Mouse (Mus musculus): ENCODE data around the gene Fgr. TPM values are rescaled to one million over a fixed set of nuclear protein-coding genes. Genes with fewer than 3 reads are reported as not detected.

The Fgr gene
- polyA plus RNA-seq, 1 experiment from 2014 or later = 0.73 TPM

GRCm38 (mm10) chr4:133039116-133039819, 65.4 kb downstream of the Fgr start:
- DNase-seq (ENCODE audit: low spot score) (peak; percentile 64), ATAC-seq (replicated peaks; ENCODE audit: low FRiP score) (no peak)
- H3K4me1 ChIP-seq (replicated peaks; ENCODE audit: control insufficient read depth, insufficient read depth, low read length) = peaks cover 70% of the 10 kb centered on the region
- peak overlapping the region; percentile 70 for H3K9ac ChIP-seq (ENCODE audit: low read depth, low read length)
- H3K4me3 ChIP-seq (ENCODE audit: low read depth, low read length) = peak overlapping the region; percentile 69
- H3K27me3 ChIP-seq (replicated peaks; ENCODE audit: control insufficient read depth, insufficient read depth, low read length) = peaks cover 36% of the 10 kb centered on the region
- no peaks in the 10 kb centered on the region for H3K36me3 ChIP-seq (ENCODE audit: control insufficient read depth, insufficient read depth, low read length)
- 1% methylated on average over 68 of the region's 77 CpGs for WGBS
- H3K4me2 ChIP-seq = peak overlapping the region; percentile 97
- peak overlapping the region; percentile 62 for H3K27ac ChIP-seq (ENCODE audit: low read depth, low read length)
- no peaks in the 10 kb centered on the region for H3K9me3 ChIP-seq (ENCODE audit: control insufficient read depth, low read length)

- H3K27me3 ChIP-seq (replicated peaks; ENCODE audit: control insufficient read depth, insufficient read depth, low read length) = peaks cover 36% of the 10 kb centered on the region
- H3K9me3 ChIP-seq (ENCODE audit: control insufficient read depth, low read length) = no peaks in the 10 kb centered on the region
- H3K36me3 ChIP-seq (ENCODE audit: control insufficient read depth, insufficient read depth, low read length) = no peaks in the 10 kb centered on the region
- peak overlapping the region; percentile 97 for H3K4me2 ChIP-seq
- DNase-seq (ENCODE audit: low spot score) = no peak
- ATAC-seq (replicated peaks; ENCODE audit: low FRiP score) = no peak
- 12% methylated on average over 18 of the region's 18 CpGs for WGBS
- H3K27ac ChIP-seq (ENCODE audit: low read depth, low read length) = no peak overlapping the region
- H3K4me3 ChIP-seq (ENCODE audit: low read depth, low read length) = peak overlapping the region; percentile 69
- H3K9ac ChIP-seq (ENCODE audit: low read depth, low read length) = no peak overlapping the region
- H3K4me1 ChIP-seq (replicated peaks; ENCODE audit: control insufficient read depth, insufficient read depth, low read length) = peaks cover 74% of the 10 kb centered on the region
Measured at GRCm38 (mm10) chr4:133039832-133040231, 65.9 kb downstream of the Fgr start.

- H3K27me3 ChIP-seq (replicated peaks; ENCODE audit: control insufficient read depth, insufficient read depth, low read length) = peaks cover 36% of the 10 kb centered on the region
Measured at GRCm38 (mm10) chr4:133040241-133040904, 66.5 kb downstream of the Fgr start.

GRCm38 (mm10) chr4:133042244-133042643, 68.3 kb downstream of the Fgr start:
- H3K36me3 ChIP-seq (ENCODE audit: control insufficient read depth, insufficient read depth, low read length) = no peaks in the 10 kb centered on the region
- 31% methylated on average over 4 of the region's 4 CpGs for WGBS

More at GRCm38 (mm10) chr4:133040241-133040904, 66.5 kb downstream of the Fgr start:
- Histone ChIP-seq H3K27ac (ENCODE audit: low read depth, low read length) (no peak overlapping the region), H3K4me2 (peak overlapping the region; percentile 97), H3K4me1 (replicated peaks; ENCODE audit: control insufficient read depth, insufficient read depth, low read length) (peaks cover 76% of the 10 kb centered on the region), H3K9me3 (ENCODE audit: control insufficient read depth, low read length) (no peaks in the 10 kb centered on the region), H3K4me3 (ENCODE audit: low read depth, low read length) (peak overlapping the region; percentile 69; the same call in 1 of the 2 replicates), H3K36me3 (ENCODE audit: control insufficient read depth, insufficient read depth, low read length) (no peaks in the 10 kb centered on the region), H3K9ac (ENCODE audit: low read depth, low read length) (no peak overlapping the region)
- 54% methylated on average over 14 of the region's 14 CpGs for WGBS
- DNase-seq (ENCODE audit: low spot score) (no peak), ATAC-seq (replicated peaks; ENCODE audit: low FRiP score) (no peak)

DNA sequence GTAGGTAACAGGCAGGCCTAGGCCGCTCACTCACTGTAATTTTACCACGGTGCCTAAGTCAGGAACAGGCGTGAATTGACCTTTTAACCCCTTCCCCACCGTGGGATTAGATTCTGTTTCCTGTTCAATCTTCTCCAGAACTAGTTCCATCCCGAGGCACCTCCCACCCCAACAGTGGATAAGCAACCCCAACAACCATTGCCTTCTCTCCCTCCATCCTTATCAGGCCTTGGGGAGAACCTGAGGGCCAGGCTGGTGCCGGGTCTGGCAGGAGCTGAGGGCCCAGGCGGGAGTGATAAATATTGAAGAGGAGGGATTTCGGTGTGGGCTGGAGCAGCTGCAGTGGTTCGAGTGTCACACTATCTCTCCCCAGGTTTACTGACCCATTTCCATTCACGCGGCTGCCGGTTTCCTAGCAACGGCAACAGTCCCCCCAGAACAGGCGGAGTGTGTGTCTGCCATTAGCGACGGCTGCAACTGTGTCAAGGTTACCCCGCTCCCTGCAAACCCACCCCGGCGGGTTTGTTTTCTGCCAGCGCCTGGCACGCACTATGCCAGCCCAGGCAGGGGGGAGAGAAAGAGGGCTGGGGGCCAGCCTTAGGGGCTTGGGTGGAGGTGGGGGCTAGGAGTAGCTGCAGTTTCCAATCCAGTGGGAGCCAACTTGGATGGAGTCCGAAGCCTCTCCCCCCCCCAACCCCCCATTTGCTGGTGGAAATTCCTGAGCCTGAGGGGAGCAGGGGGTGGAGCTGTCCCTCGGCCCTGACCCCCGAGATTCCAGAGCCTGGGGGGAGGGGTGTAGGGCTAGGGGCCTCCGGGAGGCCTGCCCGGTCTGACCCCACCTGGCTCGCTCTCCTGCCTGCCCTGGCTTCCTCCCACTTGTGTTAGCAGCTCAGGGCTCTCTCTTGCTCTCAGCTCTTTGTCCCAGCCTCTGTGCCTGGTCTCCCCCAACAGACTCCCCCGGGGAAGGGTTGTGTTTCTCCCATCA, 69.0 kb downstream of the Fgr start:
- H3K4me2 ChIP-seq = peak overlapping the region; percentile 60
- 26% methylated on average over 28 of the region's 28 CpGs for WGBS
- H3K9ac ChIP-seq (ENCODE audit: low read depth, low read length) = 0 out of 2 replicates have a peak overlapping the region, but pooled peaks have one; percentile 14
- DNase-seq (ENCODE audit: low spot score) (peak; percentile 73), ATAC-seq (replicated peaks; ENCODE audit: low FRiP score) (peak; percentile 29)
- H3K4me3 ChIP-seq (ENCODE audit: low read depth, low read length) = peak overlapping the region; percentile 19
- peaks cover 21% of the 10 kb centered on the region for H3K27me3 ChIP-seq (replicated peaks; ENCODE audit: control insufficient read depth, insufficient read depth, low read length)
- H3K27ac ChIP-seq (ENCODE audit: low read depth, low read length) = peak overlapping the region; percentile 86
- no peaks in the 10 kb centered on the region for H3K9me3 ChIP-seq (ENCODE audit: control insufficient read depth, low read length)
- H3K36me3 ChIP-seq (ENCODE audit: control insufficient read depth, insufficient read depth, low read length) = no peaks in the 10 kb centered on the region
- peaks cover 94% of the 10 kb centered on the region for H3K4me1 ChIP-seq (replicated peaks; ENCODE audit: control insufficient read depth, insufficient read depth, low read length)

More at GRCm38 (mm10) chr4:133042244-133042643, 68.3 kb downstream of the Fgr start:
- H3K4me3 ChIP-seq (ENCODE audit: low read depth, low read length) = peak overlapping the region; percentile 19; the same call in 1 of the 2 replicates
- H3K4me1 ChIP-seq (replicated peaks; ENCODE audit: control insufficient read depth, insufficient read depth, low read length) = peaks cover 94% of the 10 kb centered on the region
- no peaks in the 10 kb centered on the region for H3K9me3 ChIP-seq (ENCODE audit: control insufficient read depth, low read length)
- no peak overlapping the region for H3K9ac ChIP-seq (ENCODE audit: low read depth, low read length)
- DNase-seq (ENCODE audit: low spot score) (no peak), ATAC-seq (replicated peaks; ENCODE audit: low FRiP score) (no peak)
- peak overlapping the region; percentile 86 for H3K27ac ChIP-seq (ENCODE audit: low read depth, low read length)
- peak overlapping the region; percentile 60 for H3K4me2 ChIP-seq
- H3K27me3 ChIP-seq (replicated peaks; ENCODE audit: control insufficient read depth, insufficient read depth, low read length) = peaks cover 28% of the 10 kb centered on the region

GRCm38 (mm10) chr4:133043798-133044646, 70.1 kb downstream of the Fgr start:
- H3K27ac ChIP-seq (ENCODE audit: low read depth, low read length) = peak overlapping the region; percentile 86
- 45% methylated on average over 6 of the region's 6 CpGs for WGBS
- no peak for ATAC-seq (replicated peaks; ENCODE audit: low FRiP score)
- H3K9me3 ChIP-seq (ENCODE audit: control insufficient read depth, low read length) = no peaks in the 10 kb centered on the region
- peaks cover 12% of the 10 kb centered on the region for H3K27me3 ChIP-seq (replicated peaks; ENCODE audit: control insufficient read depth, insufficient read depth, low read length)
- H3K4me3 ChIP-seq (ENCODE audit: low read depth, low read length) = no peak overlapping the region
- no peak overlapping the region for H3K9ac ChIP-seq (ENCODE audit: low read depth, low read length)
- no peaks in the 10 kb centered on the region for H3K36me3 ChIP-seq (ENCODE audit: control insufficient read depth, insufficient read depth, low read length)
- peak overlapping the region; percentile 60 for H3K4me2 ChIP-seq
- DNase-seq (ENCODE audit: low spot score) = no peak
- peaks cover 90% of the 10 kb centered on the region for H3K4me1 ChIP-seq (replicated peaks; ENCODE audit: control insufficient read depth, insufficient read depth, low read length)

DNA sequence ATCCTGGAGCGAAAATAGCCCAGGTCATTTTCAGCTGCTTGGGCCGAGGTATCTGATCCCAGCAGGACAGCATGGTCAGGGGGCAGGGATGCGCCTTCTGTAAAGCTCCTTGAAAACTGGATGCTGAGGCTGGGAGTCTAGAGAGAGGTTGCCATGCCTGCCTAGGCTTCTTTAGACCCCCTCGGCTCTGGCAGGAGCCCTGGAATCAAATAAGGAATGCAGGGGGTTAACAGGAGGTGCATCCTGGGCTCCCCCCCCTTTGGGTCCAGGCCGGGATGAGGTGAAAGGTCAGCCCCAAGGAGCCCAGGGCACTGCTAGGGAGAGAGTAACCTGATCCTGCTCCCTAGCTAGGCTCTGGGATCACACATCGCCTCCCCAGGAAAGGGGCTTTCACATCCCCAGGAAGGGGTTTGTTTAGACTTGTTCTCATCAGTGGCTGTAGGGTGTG, 70.8 kb downstream of the Fgr start:
- peak overlapping the region; percentile 86; the same call in 1 of the 2 replicates for H3K27ac ChIP-seq (ENCODE audit: low read depth, low read length)
- no peaks in the 10 kb centered on the region for H3K9me3 ChIP-seq (ENCODE audit: control insufficient read depth, low read length)
- no peak overlapping the region for H3K9ac ChIP-seq (ENCODE audit: low read depth, low read length)
- 44% methylated on average over 6 of the region's 6 CpGs for WGBS
- no peak for ATAC-seq (replicated peaks; ENCODE audit: low FRiP score)
- DNase-seq (ENCODE audit: low spot score) = no peak
- no peaks in the 10 kb centered on the region for H3K36me3 ChIP-seq (ENCODE audit: control insufficient read depth, insufficient read depth, low read length)
- H3K27me3 ChIP-seq (replicated peaks; ENCODE audit: control insufficient read depth, insufficient read depth, low read length) = peaks cover 7% of the 10 kb centered on the region
- H3K4me3 ChIP-seq (ENCODE audit: low read depth, low read length) = no peak overlapping the region
- H3K4me2 ChIP-seq = no peak overlapping the region
- H3K4me1 ChIP-seq (replicated peaks; ENCODE audit: control insufficient read depth, insufficient read depth, low read length) = peaks cover 90% of the 10 kb centered on the region
